Mouse (Mus musculus) forelimb bud, embryonic 11.5 days (tissue): ENCODE results near the gene Olfr1367.
"Not testable (repeated sequence)": the region's sequence is repeated elsewhere in the genome, so short reads cannot be mapped to it uniquely, and the experiment has no call there.

Experiments
- DNase-seq: peaks from one replicate; pipeline ENCODE4 v3.0.0-alpha.2; 2012; ENCODE audit warnings: low read depth, low spot score

Gene Olfr1367

DNA sequence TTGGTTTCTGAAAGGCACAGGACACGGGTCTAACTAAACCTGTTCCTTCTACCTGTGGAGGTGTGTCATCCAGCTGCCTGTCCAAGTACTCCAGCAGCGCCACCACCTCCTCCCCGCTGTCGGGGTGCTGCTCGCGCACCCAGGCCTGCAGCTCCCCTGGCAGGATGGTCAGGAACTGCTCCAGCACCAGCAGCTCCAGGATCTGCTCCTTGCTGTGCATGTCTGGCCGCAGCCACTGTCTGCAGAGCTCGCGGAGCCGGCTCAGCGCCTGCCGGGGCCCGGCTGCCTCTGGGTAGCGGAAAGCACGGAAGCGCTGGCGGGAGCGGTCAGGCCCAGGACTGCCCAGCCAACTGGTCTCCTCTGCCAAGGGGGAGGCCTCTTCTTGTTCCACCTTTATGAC, 49.3 kb downstream of the Olfr1367 start:
- not testable (repeated sequence) for DNase-seq

DNA sequence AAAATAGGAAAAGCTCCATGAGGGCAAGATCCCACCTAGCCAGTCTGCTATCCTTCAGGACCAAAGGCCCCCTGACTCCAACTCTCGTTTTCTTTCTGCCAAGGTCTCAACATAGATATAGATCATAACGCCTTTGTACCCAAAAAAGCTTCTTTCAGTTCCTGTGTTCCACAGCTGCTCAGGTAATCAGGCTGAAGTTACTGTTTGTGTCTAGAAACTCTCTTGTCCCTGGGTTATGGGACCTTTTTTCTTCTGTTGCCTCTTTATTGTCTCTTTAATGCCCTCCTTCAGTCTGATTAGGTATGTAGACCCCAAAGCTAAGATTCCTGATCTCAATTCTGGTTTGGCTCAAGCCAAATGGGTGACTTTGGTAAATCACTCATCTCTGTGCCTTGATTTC, 50.8 kb downstream of the Olfr1367 start:
- no peak for DNase-seq
